Mouse (Mus musculus) erythroblast, embryonic 14.5 days (primary cell): ENCODE data around the gene Nfx1.

Source experiments
- GATA1 ChIP-seq: IDR thresholded peaks from 2 replicates; pipeline ENCODE4 v1.6.1; 2012; ENCODE audit warnings: low read length, inconsistent platforms, mixed read lengths
- TAL1 ChIP-seq: IDR thresholded peaks from 3 replicates; pipeline ENCODE4 v1.6.1; 2012; ENCODE audit warnings: low read length, inconsistent platforms, mixed read lengths

- TF ChIP-seq GATA1, result no peak
- no peak for TF ChIP-seq TAL1
These were observed 58.7 kb downstream of the Nfx1 start for GRCm38 (mm10) chr4:41029372-41029771.
